Comparison of ENCODE assay signal across 8 mouse cellular contexts in the genomic region with DNA sequence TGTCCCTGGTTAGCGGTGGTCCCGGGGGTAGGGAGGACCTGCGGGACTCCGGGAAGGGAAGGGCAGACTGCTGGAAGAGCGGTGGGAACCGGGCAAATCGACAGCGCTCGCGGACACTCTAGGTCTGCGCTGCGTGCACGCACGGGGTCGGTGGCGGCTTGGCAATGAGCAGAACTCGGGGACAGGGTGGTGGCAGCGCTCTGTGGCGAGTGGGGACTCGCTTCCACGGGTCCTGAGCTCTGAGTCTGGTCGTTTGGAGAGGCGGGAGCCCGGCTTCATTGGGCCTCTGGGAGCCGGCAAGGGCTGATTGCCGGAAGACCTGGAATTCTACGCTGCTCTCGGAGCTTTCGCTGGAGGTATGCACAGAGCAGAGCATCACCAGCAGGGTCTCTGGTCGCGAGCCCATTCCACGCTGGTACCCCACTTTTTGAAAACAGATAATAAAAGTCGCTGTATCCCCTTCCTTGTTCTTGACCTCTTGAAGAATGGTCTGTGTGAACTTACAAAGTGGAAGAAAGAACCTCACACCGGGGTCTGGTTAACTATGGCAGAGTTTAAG. TPM values are rescaled to one million over a fixed set of nuclear protein-coding genes. Genes with fewer than 3 reads are reported as not detected.
A peak's percentile ranks its signal among the peaks of the same experiment; 100 is the strongest.
DNase-seq lines count a peak whose midpoint lies in the region; ATAC-seq lines count a peak whose summit lies in the region.

No protein-coding gene starts in this region.

- H3K9ac ChIP-seq in lung, embryonic 15.5 days: no peak overlapping the region
- no peak overlapping the region for H3K9ac ChIP-seq in limb, embryonic 11.5 days (ENCODE audit: low read length)

- no peak for DNase-seq in lung, adult 18-20 months
- peak; percentile 53 for DNase-seq in forebrain, embryonic 10.5 days (ENCODE audit: extremely low spot score, low spot score)
- peak; percentile 69 for DNase-seq in limb, embryonic 11.5 days (ENCODE audit: low spot score)
- peak; percentile 48 for DNase-seq in retina, postnatal 1 day
- no peak for DNase-seq in MN1 (ENCODE audit: low spot score)
- DNase-seq in urinary bladder, postnatal 36 days (ENCODE audit: low spot score in 2 of 2): no peak
- DNase-seq in lung, postnatal 4 days: no peak

- H3K27me3 ChIP-seq in lung, embryonic 15.5 days: peaks cover 96% of the 10 kb centered on the region
- peaks cover 100% of the 10 kb centered on the region for H3K27me3 ChIP-seq in forebrain, embryonic 10.5 days (ENCODE audit: poor library complexity, severe bottlenecking)
- peaks cover 87% of the 10 kb centered on the region for H3K27me3 ChIP-seq in limb, embryonic 11.5 days (ENCODE audit: control insufficient read depth, insufficient read depth, low read length)

- ATAC-seq in lung, embryonic 15.5 days (ENCODE audit: borderline replicate concordance, extremely low read depth, low FRiP score, low TSS enrichment): no peak
- ATAC-seq in limb, embryonic 11.5 days (ENCODE audit: insufficient number of reproducible peaks, low FRiP score, low TSS enrichment, low read depth): no peak

- peak overlapping the region; percentile 16 for H3K4me3 ChIP-seq in lung, embryonic 15.5 days
- peak overlapping the region; percentile 35 for H3K4me3 ChIP-seq in forebrain, embryonic 10.5 days
- H3K4me3 ChIP-seq in limb, embryonic 11.5 days (ENCODE audit: low read depth, low read length): no peak overlapping the region

- H3K27ac ChIP-seq in lung, embryonic 15.5 days: no peak overlapping the region
- no peak overlapping the region for H3K27ac ChIP-seq in forebrain, embryonic 10.5 days
- H3K27ac ChIP-seq in limb, embryonic 11.5 days (replicated peaks; ENCODE audit: low read depth, low read length): no peak overlapping the region

- under 1% methylated on average over 34 of the region's 34 CpGs for WGBS in lung, embryonic 15.5 days
- WGBS in forebrain, embryonic 10.5 days: under 1% methylated on average over 34 of the region's 34 CpGs
- WGBS in limb, embryonic 11.5 days: under 1% methylated on average over 34 of the region's 34 CpGs

- H3K9me3 ChIP-seq in lung, embryonic 15.5 days: no peaks in the 10 kb centered on the region
- H3K9me3 ChIP-seq in forebrain, embryonic 10.5 days: no peaks in the 10 kb centered on the region
- no peaks in the 10 kb centered on the region for H3K9me3 ChIP-seq in limb, embryonic 11.5 days (ENCODE audit: control insufficient read depth, low read length)

- no peaks in the 10 kb centered on the region for H3K36me3 ChIP-seq in lung, embryonic 15.5 days
- no peaks in the 10 kb centered on the region for H3K36me3 ChIP-seq in forebrain, embryonic 10.5 days (replicated peaks)
- H3K36me3 ChIP-seq in limb, embryonic 11.5 days (ENCODE audit: control insufficient read depth, insufficient read depth, low read length): no peaks in the 10 kb centered on the region

- peaks cover 32% of the 10 kb centered on the region for H3K4me1 ChIP-seq in lung, embryonic 15.5 days
- peaks cover 44% of the 10 kb centered on the region for H3K4me1 ChIP-seq in forebrain, embryonic 10.5 days
- H3K4me1 ChIP-seq in limb, embryonic 11.5 days (ENCODE audit: control insufficient read depth, insufficient read depth, low read length): peaks cover 7% of the 10 kb centered on the region; the same call in 1 of the 2 replicates

- peak overlapping the region; percentile 44 for H3K4me2 ChIP-seq in lung, embryonic 15.5 days
- H3K4me2 ChIP-seq in limb, embryonic 11.5 days (ENCODE audit: low read depth, severe bottlenecking): peak overlapping the region; percentile 22; the same call in 1 of the 2 replicates

RNA-seq across cellular contexts. Expression of gene Barx1, which starts 6.3 kb away (rescaled TPM):
- polyA plus RNA-seq in lung, embryonic 15.5 days (2015; fragmentation: Nextera tagmentation; extraction: Ambion mirVana): 0.45 and 0.90 TPM in 2 replicates
- 0.66 and 1.3 TPM in 2 replicates for polyA plus RNA-seq in forebrain, embryonic 10.5 days (2016; fragmentation: Nextera tagmentation; extraction: Ambion mirVana)
- polyA plus RNA-seq in limb, embryonic 11.5 days (2014; fragmentation: Nextera tagmentation; extraction: Ambion mirVana): 1.3 and 1.4 TPM in 2 replicates

RNA-seq across cellular contexts. Expression of gene Ptpdc1, which starts 43.6 kb away (rescaled TPM):
- polyA plus RNA-seq in lung, embryonic 15.5 days (2015; fragmentation: Nextera tagmentation; extraction: Ambion mirVana): 9.4 and 10.3 TPM in 2 replicates
- polyA plus RNA-seq in forebrain, embryonic 10.5 days (2016; fragmentation: Nextera tagmentation; extraction: Ambion mirVana): 7.1 and 8.2 TPM in 2 replicates
- polyA plus RNA-seq in limb, embryonic 11.5 days (2014; fragmentation: Nextera tagmentation; extraction: Ambion mirVana): 11.9 and 13.8 TPM in 2 replicates

Comparison
In these comparisons a context has a peak if more than half of its experiments do, and no peak if none do; other contexts are left out.
1. DNase-seq: peak in forebrain, embryonic 10.5 days (single experiment), limb, embryonic 11.5 days (single experiment) and retina, postnatal 1 day (single experiment); none in lung, adult 18-20 months (0 of 2), MN1 (single experiment), urinary bladder, postnatal 36 days (0 of 2) and lung, postnatal 4 days (0 of 2).